Mouse (Mus musculus) WW6 (cell line): Measurements from ENCODE around the gene Sec24a.
A peak's percentile ranks its signal among the peaks of the same experiment; 100 is the strongest.
"Not testable (repeated sequence)": the region's sequence is repeated elsewhere in the genome, so short reads cannot be mapped to it uniquely, and the experiment has no call there.

Experiments used
- DNase-seq: peaks from one replicate; pipeline ENCODE4 v3.0.0-alpha.2; 2013; ENCODE audit warnings: low read depth, low spot score

Gene Sec24a

GRCm38 (mm10) chr11:51759941-51760657, 3.3 kb downstream of the Sec24a start:
- DNase-seq: no peak

DNA sequence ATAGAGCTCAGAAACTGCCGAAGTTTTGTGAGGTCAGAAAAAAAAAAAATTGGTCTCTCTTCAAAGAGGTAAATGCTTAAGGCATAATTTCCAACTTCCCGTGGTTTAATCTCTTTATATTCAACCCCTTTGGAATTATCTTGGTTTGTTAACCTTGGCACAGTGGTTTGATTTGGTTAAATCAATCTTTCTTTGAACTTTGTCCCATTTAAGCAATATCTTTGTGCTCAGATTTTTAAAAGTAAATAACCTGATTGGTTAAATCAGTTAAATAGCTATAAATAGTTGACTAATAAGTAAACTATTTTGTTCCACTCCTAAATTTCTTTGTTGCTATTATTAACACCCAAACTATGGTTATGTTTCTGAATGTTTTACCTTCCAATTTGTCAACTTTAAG, 4.2 kb downstream of the Sec24a start:
- DNase-seq: no peak

DNA sequence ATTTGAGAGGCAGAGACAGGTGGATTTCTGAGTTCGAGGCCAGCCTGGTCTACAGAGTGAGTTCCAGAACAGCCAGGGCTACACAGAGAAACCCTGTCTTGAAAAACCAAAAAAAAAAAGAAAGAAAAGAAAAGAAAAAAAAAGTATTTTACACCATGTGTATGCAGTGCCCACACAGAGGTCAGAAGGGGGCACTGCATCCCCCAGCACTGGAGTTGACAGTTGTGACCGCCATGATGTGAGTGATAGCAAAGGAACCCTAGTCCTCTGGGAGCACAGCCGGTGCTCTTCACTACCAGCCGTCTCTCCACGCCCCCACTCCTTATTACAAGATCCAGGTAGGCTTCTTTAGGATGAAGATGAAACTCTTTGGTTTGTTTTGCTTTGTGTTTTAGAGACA, 5.2 kb downstream of the Sec24a start:
- DNase-seq: not testable (repeated sequence)

- DNase-seq: no peak
These were observed 5.8 kb downstream of the Sec24a start for GRCm38 (mm10) chr11:51757625-51758024.

DNA sequence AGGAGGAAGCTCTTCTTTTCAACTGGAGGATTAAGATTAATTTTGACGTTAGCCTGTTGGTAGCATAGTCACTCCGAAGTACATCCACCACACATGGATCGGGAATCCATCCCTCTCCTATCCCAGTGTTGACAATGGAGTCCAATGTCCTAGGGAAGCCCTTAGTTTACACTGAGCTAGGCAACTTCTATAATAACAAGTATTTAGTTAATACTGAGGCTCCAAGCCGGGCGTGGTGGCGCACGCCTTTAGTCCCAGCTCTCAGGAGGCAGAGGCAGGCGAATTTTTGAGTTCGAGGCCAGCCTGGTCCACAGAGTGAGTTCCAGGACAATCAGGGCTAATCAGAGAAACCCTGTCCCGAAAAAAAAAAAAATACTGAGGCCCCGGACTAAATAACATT, 6.4 kb downstream of the Sec24a start:
- DNase-seq: no peak

GRCm38 (mm10) chr11:51756352-51756771, 7.1 kb downstream of the Sec24a start:
- DNase-seq: peak; percentile 88

DNA sequence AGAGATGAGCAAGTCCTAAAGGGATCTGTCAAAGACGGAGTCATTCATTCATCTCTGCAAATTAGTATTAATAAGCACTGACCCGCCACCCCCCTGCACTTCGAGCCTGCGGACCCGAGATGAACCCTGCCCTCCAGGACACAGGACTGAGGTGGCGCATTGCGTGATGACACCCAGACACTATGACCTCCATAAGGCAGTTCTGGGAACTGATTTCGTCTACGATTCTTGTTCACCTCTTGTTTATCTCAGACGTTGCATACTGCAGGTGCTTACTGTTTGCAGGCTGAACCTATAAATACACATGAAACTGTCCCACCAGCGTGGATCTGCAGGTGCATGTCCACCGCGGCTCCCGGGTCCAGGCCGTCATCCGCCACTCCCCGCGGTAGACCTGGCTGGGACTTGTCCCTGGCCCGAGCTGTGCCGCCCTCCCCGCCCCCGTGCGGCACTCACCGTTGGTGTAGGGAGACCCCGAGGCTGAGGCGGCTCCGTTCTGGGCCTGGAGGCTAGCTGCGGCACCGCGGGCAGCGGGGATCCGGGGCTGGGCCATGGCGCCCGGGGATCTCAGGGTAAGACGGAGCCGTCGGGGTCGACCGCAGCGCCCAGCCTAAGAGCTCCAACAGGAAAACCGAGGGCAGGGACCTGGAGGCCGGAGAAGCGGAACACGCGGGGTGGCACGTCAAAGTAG, 7.7 kb downstream of the Sec24a start:
- peak; percentile 38 for DNase-seq

- not testable (repeated sequence) for DNase-seq
These were observed 11.7 kb downstream of the Sec24a start for GRCm38 (mm10) chr11:51751623-51752225.

DNA sequence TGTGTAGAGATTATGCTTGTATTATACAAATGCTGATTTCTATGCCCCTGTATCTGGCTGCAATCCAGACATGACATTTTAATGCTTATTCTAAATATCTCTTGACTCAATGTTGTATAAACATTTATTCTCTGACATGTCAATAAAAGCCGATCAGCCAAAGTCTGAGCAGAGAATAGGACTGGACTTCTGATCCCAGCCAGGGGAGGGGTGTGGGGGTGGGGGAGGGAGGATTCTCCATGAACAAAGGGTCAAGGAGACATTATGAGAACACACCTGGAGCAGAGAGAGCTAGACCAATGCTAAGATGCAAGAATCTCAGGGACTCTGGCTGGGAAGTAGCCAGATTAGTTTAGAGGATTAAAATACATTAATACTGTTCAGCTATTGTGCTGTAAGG, 17.3 kb downstream of the Sec24a start:
- DNase-seq: no peak

GRCm38 (mm10) chr11:51740701-51741100, 22.7 kb downstream of the Sec24a start:
- no peak for DNase-seq

GRCm38 (mm10) chr11:51738651-51739403, 24.6 kb downstream of the Sec24a start:
- no peak for DNase-seq

- not testable (repeated sequence) for DNase-seq
These were observed 29.2 kb downstream of the Sec24a start for GRCm38 (mm10) chr11:51734218-51734617.

GRCm38 (mm10) chr11:51732883-51733282, 30.6 kb downstream of the Sec24a start:
- DNase-seq: no peak

DNA sequence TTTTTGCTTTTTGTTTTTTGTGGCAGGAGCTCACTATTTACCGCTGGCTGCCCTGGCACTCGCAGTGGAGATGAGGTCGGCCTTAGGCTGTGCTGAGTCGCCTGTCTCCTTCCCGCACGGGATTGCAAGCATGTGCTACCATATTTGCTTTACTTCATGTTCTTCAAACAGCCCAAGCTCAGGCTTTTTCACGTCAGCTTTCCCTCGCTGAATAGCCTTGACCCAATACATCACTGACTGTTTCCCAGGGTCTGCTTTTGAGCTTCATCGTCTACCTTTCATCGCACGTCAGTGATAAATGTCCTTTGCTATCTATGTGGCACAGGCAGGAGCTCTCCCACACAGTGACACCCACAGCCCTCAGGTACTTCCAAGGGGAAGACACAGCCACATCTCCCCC, 42.4 kb downstream of the Sec24a start:
- no peak for DNase-seq

GRCm38 (mm10) chr11:51707080-51707479, 56.4 kb downstream of the Sec24a start:
- DNase-seq: no peak

DNA sequence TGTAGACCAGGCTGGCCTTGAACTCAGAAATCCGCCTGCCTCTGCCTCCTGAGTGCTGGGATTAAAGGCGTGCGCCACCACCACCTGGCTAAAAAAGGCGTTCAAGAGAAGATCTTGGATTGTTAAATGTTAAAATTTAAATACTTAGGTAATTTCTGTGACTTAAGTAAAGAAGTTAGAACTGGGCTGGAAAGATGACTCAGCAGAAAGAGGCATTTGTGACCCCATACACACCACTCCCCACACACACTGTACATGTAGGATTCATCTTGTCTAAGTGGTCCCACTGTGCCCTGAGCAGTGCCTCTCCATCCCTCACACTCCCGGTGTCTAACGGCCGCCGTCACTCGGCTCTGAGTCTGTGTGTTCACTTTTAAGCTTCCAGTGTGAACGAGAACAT, 57.0 kb downstream of the Sec24a start:
- DNase-seq: no peak

DNA sequence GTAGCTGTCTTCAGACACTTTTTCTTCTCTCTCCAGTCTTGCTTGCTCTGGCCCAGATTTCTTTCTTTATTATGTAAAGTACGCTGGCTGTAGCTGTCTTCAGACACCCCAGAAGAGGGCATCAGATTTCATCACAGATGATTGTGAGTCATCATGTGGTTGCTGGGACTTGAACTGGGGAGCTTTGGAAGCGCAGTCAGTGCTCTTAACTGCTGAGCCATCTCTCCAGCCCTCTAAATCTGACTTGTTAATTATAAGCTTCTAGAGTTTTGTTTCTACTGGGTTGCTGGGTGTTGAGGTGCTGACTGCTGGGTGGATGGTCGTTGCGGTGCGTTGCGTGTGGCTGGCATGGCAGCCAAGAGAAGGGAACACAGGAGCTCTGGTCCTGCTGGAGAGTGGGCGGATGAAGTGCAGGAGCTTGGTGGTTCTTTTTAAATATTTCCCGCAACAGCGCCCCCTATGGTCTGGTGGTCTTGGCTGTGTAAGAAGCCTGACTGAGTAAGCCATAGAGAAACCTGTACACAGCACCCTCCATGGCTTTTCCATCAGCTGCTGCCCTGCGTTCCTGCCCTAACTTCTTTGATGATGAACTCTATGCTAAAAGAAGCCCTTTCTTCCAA, 59.9 kb downstream of the Sec24a start:
- DNase-seq: peak; percentile 99

DNA sequence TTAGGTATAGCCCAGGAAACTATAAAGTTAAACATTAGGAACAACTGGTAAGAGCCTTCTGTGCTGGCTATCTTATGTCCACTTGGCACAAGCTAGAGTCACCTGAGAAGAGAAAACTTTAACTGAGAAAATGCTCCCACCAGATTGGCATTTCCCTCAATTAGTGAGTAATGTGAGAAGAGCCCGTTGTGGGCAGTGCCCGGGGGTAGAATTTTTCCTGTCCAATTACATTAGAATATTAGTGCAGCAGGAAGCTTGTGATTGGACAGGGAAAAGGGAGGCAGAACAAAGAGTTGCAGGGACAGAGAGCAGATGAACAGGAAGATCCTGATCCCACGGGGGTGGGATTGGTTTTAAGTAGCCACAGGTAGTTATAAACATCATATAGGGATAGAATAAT, 60.6 kb downstream of the Sec24a start:
- DNase-seq: no peak

GRCm38 (mm10) chr11:51694984-51695383, 68.5 kb downstream of the Sec24a start:
- no peak for DNase-seq

- not testable (repeated sequence) for DNase-seq
These were observed 72.8 kb downstream of the Sec24a start for GRCm38 (mm10) chr11:51690597-51690996.

GRCm38 (mm10) chr11:51689343-51689742, 74.1 kb downstream of the Sec24a start:
- no peak for DNase-seq
